Mouse (Mus musculus) cortical plate, adult 2 months (tissue): ENCODE measurements around the gene Zscan10.

Experiments used
- CTCF ChIP-seq: fragments of 200-500 bp; IDR thresholded peaks from 2 replicates; pipeline ENCODE4 v1.5.1; 2011; ENCODE audit warnings: mild to moderate bottlenecking, control low read depth, low read length; ENCODE audit not compliant: insufficient read depth; ENCODE audit errors: extremely low read depth
- POLR2A ChIP-seq: fragments of 200-500 bp; IDR thresholded peaks from 2 replicates; pipeline ENCODE4 v1.6.1; 2011; ENCODE audit warnings: mild to moderate bottlenecking, low read length, control low read depth; ENCODE audit not compliant: insufficient read depth; ENCODE audit errors: extremely low read depth

GRCm38 (mm10) chr17:23660117-23660875, 59.6 kb downstream of the Zscan10 start, which contains the start of gene Bicdl2:
- no peak for TF ChIP-seq POLR2A
- TF ChIP-seq CTCF = 0 out of 2 replicates have a peak, but pooled peaks have one; percentile 21
